Mouse (Mus musculus): ENCODE measurements around the gene Tesk1.
"Not testable (repeated sequence)": the region's sequence is repeated elsewhere in the genome, so short reads cannot be mapped to it uniquely, and the experiment has no call there.

Tesk1 gene

GRCm38 (mm10) chr4:43452315-43452714, 10.6 kb downstream of the Tesk1 start:
- DNase-seq (ENCODE audit: extremely low read depth, insufficient read length, low spot score), result no peak

GRCm38 (mm10) chr4:43453413-43453812, 11.7 kb downstream of the Tesk1 start:
- no peak for DNase-seq (ENCODE audit: extremely low read depth, insufficient read length, low spot score)

- no peak for DNase-seq (ENCODE audit: extremely low read depth, insufficient read length, low spot score)
Observed at GRCm38 (mm10) chr4:43454041-43454836, 12.5 kb downstream of the Tesk1 start, which contains the start of gene Cd72. Gene Cd72 (minus strand): TSS chr4:43454628.

GRCm38 (mm10) chr4:43456470-43456869, 14.7 kb downstream of the Tesk1 start:
- DNase-seq (ENCODE audit: extremely low read depth, insufficient read length, low spot score), result no peak

DNA sequence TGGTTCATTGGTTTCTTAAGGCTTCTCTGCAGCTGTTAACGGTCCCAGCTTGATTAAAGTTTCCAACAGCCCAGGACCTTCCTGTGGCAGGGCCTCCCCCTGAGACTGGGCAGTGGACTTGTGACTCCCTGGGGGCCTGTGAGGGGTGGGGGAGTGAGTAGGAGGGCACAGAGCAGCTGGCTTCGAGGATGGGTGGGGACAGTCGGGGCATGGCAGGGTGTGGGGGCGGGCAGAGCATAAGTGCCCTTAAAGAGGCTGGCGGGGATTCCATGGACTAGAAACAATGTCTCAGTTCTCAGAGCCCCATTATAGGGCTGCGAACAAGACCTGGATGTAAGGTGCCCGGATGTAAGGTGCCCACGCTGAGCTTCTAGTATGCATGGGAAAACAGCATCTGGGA, 15.4 kb downstream of the Tesk1 start:
- no peak for DNase-seq (ENCODE audit: extremely low read depth, insufficient read length, low spot score)

DNA sequence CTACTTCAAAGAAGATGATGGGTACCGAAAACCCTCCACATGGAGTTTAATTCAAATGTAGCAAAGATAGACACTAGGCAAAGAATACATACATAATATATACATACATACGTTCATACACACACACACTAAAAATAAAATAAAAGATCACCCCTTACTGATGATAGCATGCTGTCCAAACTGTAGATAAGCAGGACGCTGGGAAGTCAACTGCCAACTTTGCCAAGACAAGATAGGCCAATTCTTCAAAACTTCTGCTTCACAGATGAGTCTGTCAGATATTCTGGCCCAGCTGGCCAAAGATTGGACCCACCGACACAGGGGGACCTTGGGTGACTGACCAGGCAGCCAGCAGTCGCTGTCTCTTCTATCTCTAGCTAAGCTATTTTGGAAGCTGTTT, 21.4 kb downstream of the Tesk1 start:
- no peak for DNase-seq (ENCODE audit: extremely low read depth, insufficient read length, low spot score)

DNA sequence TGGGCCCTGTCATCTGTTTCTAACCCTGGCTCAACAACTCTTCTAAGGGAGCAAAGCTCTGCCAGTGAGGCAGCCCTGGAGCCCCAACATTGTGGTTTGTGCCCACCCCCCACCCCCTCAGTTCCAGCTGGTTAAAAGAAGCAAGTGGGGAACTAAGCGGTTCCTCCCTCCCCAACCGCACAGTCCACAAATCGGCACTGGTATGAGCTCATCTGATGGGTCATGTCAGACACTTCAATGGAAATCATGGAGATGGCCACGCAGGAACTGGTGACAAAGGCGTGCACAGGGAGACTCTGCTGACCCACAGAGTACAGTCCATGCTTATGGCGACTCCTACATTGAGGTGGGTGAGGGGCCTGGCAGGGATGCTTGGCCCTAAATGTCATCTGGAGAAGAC, 24.2 kb downstream of the Tesk1 start:
- no peak for DNase-seq (ENCODE audit: extremely low read depth, insufficient read length, low spot score)

DNA sequence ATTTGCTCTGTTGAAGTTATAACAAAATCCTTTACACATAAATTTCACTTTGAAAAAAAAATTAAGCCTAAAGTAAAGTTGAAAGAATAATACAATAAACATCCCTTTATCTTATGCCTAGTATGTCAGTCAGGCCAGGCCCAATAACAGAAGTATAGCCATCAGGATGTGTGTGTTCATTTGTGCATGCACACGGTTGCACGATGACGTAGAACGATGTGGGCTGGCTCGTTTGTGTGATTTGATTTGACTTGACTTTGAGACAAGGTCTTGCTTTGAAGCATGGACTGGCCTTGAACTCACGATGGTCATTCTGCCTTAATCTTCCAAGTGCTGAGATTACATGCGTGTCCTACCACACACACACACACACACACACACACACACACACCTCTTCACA, 25.1 kb downstream of the Tesk1 start:
- no peak for DNase-seq (ENCODE audit: extremely low read depth, insufficient read length, low spot score)

DNA sequence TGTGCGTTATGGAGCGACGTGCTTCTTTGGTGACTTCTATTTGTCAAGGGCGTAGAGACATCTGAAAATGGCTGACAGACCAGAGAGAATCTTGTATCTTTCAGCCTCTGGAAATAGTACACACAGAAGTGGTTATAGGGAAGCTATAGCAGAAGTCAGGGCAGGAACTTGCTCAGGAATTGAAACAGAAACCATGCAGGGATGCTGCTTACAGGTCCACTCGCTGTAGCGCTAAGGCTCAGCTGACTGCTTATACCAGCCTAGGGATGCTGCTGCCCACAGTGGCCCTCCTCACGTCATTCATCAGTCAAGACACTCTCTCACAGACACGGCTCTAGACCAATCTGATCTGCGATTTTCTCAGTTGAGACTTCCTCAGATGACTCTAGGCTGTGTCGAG, 28.6 kb downstream of the Tesk1 start:
- no peak for DNase-seq (ENCODE audit: extremely low read depth, insufficient read length, low spot score)

DNA sequence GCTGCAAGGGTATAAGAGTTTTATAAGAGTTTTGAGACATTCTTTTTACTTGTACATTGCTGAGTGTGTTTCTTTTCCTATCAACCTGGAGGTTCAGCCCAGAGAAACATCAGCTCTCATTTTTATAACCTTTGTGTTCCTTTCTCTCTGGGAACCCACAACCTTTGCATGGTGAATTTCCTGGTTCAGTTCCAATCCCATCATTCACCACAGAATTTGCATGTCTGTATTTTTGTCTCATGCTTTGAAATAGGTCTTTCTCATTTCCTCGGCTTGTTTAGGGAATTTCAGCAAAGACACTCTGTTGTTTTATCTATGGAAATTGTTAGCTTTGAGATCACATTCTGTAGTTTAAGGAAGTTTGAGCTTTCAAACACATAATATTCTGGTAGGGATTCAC, 31.9 kb downstream of the Tesk1 start:
- no peak for DNase-seq (ENCODE audit: extremely low read depth, insufficient read length, low spot score)

- no peak for DNase-seq (ENCODE audit: extremely low read depth, insufficient read length, low spot score)
Observed at GRCm38 (mm10) chr4:43476604-43477003, 34.9 kb downstream of the Tesk1 start.

- DNase-seq (ENCODE audit: extremely low read depth, insufficient read length, low spot score), result no peak
Observed at GRCm38 (mm10) chr4:43477857-43478533, 36.3 kb downstream of the Tesk1 start.

GRCm38 (mm10) chr4:43478534-43478858, 36.8 kb downstream of the Tesk1 start:
- no peak for DNase-seq (ENCODE audit: extremely low read depth, insufficient read length, low spot score)

GRCm38 (mm10) chr4:43478906-43479832, 37.4 kb downstream of the Tesk1 start:
- no peak for DNase-seq (ENCODE audit: extremely low read depth, insufficient read length, low spot score)

- DNase-seq (ENCODE audit: extremely low read depth, insufficient read length, low spot score), result no peak
Observed at GRCm38 (mm10) chr4:43480985-43481384, 39.2 kb downstream of the Tesk1 start.

- no peak for DNase-seq (ENCODE audit: extremely low read depth, insufficient read length, low spot score)
Observed at GRCm38 (mm10) chr4:43481894-43482456, 40.2 kb downstream of the Tesk1 start.

GRCm38 (mm10) chr4:43482591-43482990, 40.9 kb downstream of the Tesk1 start:
- peak; percentile 86 for DNase-seq (ENCODE audit: extremely low read depth, insufficient read length, low spot score)

DNA sequence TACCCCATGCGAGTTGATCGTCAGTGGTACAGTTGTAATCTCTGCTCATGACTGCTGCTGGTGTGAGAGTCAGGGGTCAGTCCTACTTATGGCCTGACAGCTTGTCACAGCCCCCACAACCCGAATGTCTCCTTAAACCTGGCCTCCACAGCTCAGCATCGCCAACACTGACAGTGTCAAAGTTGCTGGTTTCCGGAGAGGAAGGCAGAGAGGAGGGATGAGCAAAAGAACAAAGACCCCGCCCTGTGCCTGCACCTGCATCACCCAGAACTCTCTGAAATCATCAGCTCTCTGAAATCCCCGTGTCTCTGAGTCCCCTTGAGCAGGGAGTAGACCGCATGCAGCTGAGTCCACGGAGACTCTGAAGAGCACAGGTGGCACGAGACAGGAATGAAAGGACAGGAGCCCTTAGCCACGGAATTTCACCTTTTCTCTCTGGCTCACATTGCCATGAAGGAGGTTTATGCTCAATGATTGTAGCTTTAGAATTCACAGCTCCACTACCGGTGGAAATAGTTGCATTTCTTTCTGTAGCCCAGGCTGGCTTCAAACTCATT, 41.9 kb downstream of the Tesk1 start, which contains the start of gene Sit1:
Gene Sit1 (minus strand): TSS at position 200 of the 557 bp plus-strand sequence.
- DNase-seq (ENCODE audit: extremely low read depth, insufficient read length, low spot score), result no peak

GRCm38 (mm10) chr4:43485666-43486065, 43.9 kb downstream of the Tesk1 start:
- not testable (repeated sequence) for DNase-seq (ENCODE audit: extremely low read depth, insufficient read length, low spot score)

DNA sequence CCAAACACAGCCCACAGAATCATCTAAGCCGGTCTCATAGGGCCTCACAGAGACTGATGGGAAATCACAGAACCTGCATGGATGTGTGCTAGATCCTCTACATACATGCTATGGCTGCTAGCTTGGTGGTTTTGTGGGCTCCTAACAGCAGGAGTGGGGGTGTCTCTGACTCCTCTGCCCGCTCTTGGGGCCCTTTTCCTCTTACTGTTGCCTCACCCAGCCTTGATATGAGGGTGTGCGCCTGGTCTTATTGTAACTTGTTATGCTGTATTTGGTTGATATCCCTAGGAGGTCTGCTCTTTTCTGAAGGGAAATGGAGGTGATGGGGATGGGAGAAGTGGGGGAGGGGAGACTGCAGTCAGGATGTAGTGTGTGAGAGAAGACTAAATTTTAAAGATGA, 47.9 kb downstream of the Tesk1 start:
- no peak for DNase-seq (ENCODE audit: extremely low read depth, insufficient read length, low spot score)

All from 3134 (cell line).